Mouse (Mus musculus): ENCODE data around the gene Myo16. TPM values are rescaled to one million over a fixed set of nuclear protein-coding genes. Genes with fewer than 3 reads are reported as not detected.

The Myo16 gene
- polyA plus RNA-seq, 1 experiment from 2014 or later: 0.25 TPM

DNA sequence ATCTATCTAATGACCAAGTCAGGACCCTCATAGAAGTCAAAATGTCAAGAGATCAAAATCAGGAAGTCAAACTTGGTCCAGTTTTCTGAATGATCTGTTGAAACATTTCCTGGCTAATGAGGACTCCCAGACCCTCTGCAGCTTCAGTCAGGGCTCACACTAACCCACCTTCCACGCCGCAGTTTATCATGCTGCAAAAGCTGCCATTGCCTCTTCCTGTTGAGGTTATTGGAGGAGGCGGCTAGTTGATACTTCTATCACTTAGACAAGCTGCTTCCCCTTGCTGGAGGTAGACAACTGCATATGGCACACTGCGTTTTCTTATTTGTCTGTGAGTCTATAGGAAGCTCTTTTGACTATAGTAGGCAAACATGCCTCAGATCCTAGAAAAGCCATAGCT is 116.4 kb downstream of the Myo16 start:
- Histone ChIP-seq H3K36me3 (ENCODE audit: insufficient read depth, low read length) (no peaks in the 10 kb centered on the region), H3K4me2 (replicated peaks; ENCODE audit: low read depth, low read length) (no peak overlapping the region), H3K27me3 (ENCODE audit: insufficient read depth, low read length) (no peaks in the 10 kb centered on the region), H3K27ac (ENCODE audit: low read length) (no peak overlapping the region), H3K9me3 (ENCODE audit: low read length) (no peaks in the 10 kb centered on the region), H3K4me1 (ENCODE audit: insufficient read depth, low read length) (no peaks in the 10 kb centered on the region), H3K4me3 (ENCODE audit: low read length) (no peak overlapping the region), H3K9ac (replicated peaks; ENCODE audit: low read length) (no peak overlapping the region)
- no peak for ATAC-seq (ENCODE audit: low FRiP score, low TSS enrichment)
- WGBS: 89% methylated on average over 4 of the region's 4 CpGs

DNA sequence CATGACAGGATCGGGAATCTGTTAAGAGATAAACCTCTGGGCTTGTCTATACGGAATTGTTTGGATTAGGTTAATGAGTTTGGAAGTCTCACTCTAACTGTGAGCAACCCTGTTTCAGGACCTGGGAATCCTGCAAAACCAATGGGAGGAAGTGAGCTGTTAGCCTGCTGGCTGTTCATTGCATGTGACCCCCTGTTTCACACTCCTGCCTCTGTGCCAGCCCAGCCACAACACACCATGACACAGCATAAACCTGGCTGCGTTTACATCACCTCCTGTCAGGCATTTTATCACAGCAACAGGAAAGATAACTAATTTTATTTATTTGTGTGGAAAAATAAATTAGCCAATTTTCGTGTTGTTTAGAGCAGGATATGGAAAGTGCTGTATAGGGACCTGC is 138.9 kb downstream of the Myo16 start:
- no peak overlapping the region for H3K4me3 ChIP-seq (ENCODE audit: low read length)
- H3K4me2 ChIP-seq (replicated peaks; ENCODE audit: low read depth, low read length): no peak overlapping the region
- no peak for ATAC-seq (ENCODE audit: low FRiP score, low TSS enrichment)
- H3K27me3 ChIP-seq (ENCODE audit: insufficient read depth, low read length): no peaks in the 10 kb centered on the region
- no peaks in the 10 kb centered on the region for H3K36me3 ChIP-seq (ENCODE audit: insufficient read depth, low read length)
- no peak overlapping the region for H3K27ac ChIP-seq (ENCODE audit: low read length)
- 65% methylated on average over 4 of the region's 4 CpGs for WGBS
- no peak overlapping the region for H3K9ac ChIP-seq (replicated peaks; ENCODE audit: low read length)
- no peaks in the 10 kb centered on the region for H3K9me3 ChIP-seq (ENCODE audit: low read length)
- H3K4me1 ChIP-seq (ENCODE audit: insufficient read depth, low read length): no peaks in the 10 kb centered on the region

DNA sequence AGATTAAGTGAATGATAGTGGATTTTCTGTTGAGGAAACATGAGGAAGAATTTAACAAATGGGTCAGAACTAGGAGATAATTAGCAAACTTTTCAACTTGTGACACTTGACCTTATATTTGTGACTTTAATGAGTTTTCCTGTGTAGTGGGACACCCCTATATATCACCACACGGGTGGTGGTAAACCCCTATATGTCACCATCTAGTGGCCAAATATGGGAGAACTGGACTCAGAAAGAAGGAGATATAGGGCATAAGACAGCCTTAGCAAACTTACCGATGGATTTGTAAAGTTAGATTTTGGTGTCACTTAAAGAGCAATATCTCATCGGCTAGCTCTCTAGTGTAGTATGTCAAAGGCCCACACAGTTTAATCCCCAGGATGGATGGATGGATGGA is 147.1 kb downstream of the Myo16 start:
- Histone ChIP-seq H3K9me3 (ENCODE audit: low read length) (no peaks in the 10 kb centered on the region), H3K9ac (replicated peaks; ENCODE audit: low read length) (no peak overlapping the region), H3K27ac (ENCODE audit: low read length) (no peak overlapping the region), H3K36me3 (ENCODE audit: insufficient read depth, low read length) (no peaks in the 10 kb centered on the region), H3K4me1 (ENCODE audit: insufficient read depth, low read length) (no peaks in the 10 kb centered on the region), H3K27me3 (ENCODE audit: insufficient read depth, low read length) (no peaks in the 10 kb centered on the region), H3K4me3 (ENCODE audit: low read length) (no peak overlapping the region), H3K4me2 (replicated peaks; ENCODE audit: low read depth, low read length) (no peak overlapping the region)
- ATAC-seq (ENCODE audit: low FRiP score, low TSS enrichment): no peak
- WGBS: 41% methylated on average over 3 of the region's 3 CpGs

DNA sequence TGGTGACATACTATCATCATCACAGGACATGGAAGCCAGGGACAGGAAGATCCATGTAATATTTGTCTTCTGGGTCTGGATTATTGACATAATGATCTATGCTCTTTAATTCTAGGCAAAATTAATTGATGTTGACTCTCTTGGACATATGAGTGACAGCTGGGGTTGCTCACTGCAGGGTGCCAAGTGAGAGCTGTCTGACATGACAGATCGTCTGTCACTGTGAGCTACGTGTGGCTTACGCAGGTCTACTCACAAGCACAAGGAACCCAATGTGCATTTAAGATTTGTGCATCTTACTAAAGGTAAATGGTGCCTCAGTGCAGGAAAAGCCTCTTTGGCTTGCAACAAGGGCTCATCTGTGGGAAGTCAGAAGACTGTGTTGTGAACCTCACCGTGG is 149.3 kb downstream of the Myo16 start:
- no peaks in the 10 kb centered on the region for H3K9me3 ChIP-seq (ENCODE audit: low read length)
- no peaks in the 10 kb centered on the region for H3K36me3 ChIP-seq (ENCODE audit: insufficient read depth, low read length)
- ATAC-seq (ENCODE audit: low FRiP score, low TSS enrichment): no peak
- H3K4me1 ChIP-seq (ENCODE audit: insufficient read depth, low read length): no peaks in the 10 kb centered on the region
- no peak overlapping the region for H3K4me3 ChIP-seq (ENCODE audit: low read length)
- no peaks in the 10 kb centered on the region for H3K27me3 ChIP-seq (ENCODE audit: insufficient read depth, low read length)
- H3K9ac ChIP-seq (replicated peaks; ENCODE audit: low read length): no peak overlapping the region
- WGBS: 77% methylated on average over 4 of the region's 4 CpGs
- H3K4me2 ChIP-seq (replicated peaks; ENCODE audit: low read depth, low read length): no peak overlapping the region
- H3K27ac ChIP-seq (ENCODE audit: low read length): no peak overlapping the region

DNA sequence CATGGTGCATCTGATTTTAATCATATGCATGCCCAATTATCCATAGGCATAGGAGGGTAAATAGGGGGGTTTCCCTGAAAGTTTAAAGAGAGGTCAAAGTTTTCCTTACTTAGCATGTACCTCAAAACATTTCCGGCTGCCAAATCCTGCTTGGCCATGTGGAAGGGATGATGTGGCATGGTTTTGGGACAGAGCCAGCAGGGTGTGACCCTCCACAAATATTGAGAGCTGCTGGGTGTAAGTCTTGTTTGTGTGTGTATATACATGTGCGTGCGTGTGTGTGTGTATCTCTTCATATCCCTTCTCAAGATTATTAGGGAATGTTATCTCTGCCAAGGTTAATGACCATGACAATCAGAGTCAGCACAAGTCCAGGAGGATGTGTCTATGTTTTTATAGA is 150.3 kb downstream of the Myo16 start:
- H3K27ac ChIP-seq (ENCODE audit: low read length): no peak overlapping the region
- H3K9me3 ChIP-seq (ENCODE audit: low read length): no peaks in the 10 kb centered on the region
- H3K27me3 ChIP-seq (ENCODE audit: insufficient read depth, low read length): no peaks in the 10 kb centered on the region
- 72% methylated on average over 3 of the region's 3 CpGs for WGBS
- no peak overlapping the region for H3K4me3 ChIP-seq (ENCODE audit: low read length)
- H3K4me1 ChIP-seq (ENCODE audit: insufficient read depth, low read length): no peaks in the 10 kb centered on the region
- H3K36me3 ChIP-seq (ENCODE audit: insufficient read depth, low read length): no peaks in the 10 kb centered on the region
- no peak for ATAC-seq (ENCODE audit: low FRiP score, low TSS enrichment)
- no peak overlapping the region for H3K4me2 ChIP-seq (replicated peaks; ENCODE audit: low read depth, low read length)
- no peak overlapping the region for H3K9ac ChIP-seq (replicated peaks; ENCODE audit: low read length)

DNA sequence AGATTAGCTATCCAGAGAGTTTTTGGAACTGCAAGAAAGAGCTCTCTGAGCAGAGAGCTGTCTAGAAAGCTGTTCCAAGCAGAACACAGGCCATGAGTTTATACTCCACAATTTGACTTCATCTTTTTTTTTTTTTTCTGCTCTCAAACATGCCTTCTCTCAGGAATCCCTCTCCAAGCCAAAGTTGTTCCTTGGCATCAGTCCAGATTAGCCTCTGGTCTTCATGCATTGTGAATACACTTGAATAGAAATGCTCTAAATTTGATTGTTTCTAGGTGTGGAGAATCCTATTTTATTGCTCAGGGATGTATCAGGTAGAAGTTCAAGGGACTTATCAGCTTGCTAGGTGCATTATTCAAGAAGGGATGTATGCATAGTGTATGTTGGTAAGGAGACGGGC is 151.0 kb downstream of the Myo16 start:
- H3K4me1 ChIP-seq (ENCODE audit: insufficient read depth, low read length): no peaks in the 10 kb centered on the region
- H3K27me3 ChIP-seq (ENCODE audit: insufficient read depth, low read length): no peaks in the 10 kb centered on the region
- no peaks in the 10 kb centered on the region for H3K9me3 ChIP-seq (ENCODE audit: low read length)
- no peaks in the 10 kb centered on the region for H3K36me3 ChIP-seq (ENCODE audit: insufficient read depth, low read length)
- no peak overlapping the region for H3K4me3 ChIP-seq (ENCODE audit: low read length)
- ATAC-seq (ENCODE audit: low FRiP score, low TSS enrichment): no peak
- WGBS: 67% methylated on average over 1 of the region's 1 CpGs
- no peak overlapping the region for H3K4me2 ChIP-seq (replicated peaks; ENCODE audit: low read depth, low read length)
- no peak overlapping the region for H3K9ac ChIP-seq (replicated peaks; ENCODE audit: low read length)
- H3K27ac ChIP-seq (ENCODE audit: low read length): no peak overlapping the region

DNA sequence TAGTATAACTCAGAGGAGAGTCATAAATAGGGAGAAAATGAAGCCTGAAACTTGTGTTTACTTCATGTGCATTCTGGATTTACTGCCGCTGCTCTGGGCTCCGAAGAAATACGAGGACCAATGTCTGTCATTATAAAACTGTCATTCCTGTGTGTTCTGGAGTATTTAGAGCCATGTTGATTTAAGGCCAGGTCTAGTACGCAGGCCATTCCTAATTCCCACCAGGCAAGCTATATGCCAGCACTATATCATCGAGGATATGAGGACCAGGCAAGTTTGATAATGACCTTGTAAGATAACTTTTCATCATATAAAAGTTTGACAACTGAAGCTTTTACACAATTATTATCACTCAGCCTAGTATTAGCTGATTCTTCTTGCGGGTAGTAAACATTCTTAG is 153.6 kb downstream of the Myo16 start:
- Histone ChIP-seq H3K9ac (replicated peaks; ENCODE audit: low read length) (no peak overlapping the region), H3K36me3 (ENCODE audit: insufficient read depth, low read length) (no peaks in the 10 kb centered on the region), H3K4me2 (replicated peaks; ENCODE audit: low read depth, low read length) (no peak overlapping the region), H3K4me3 (ENCODE audit: low read length) (no peak overlapping the region), H3K9me3 (ENCODE audit: low read length) (no peaks in the 10 kb centered on the region), H3K27me3 (ENCODE audit: insufficient read depth, low read length) (no peaks in the 10 kb centered on the region), H3K4me1 (ENCODE audit: insufficient read depth, low read length) (no peaks in the 10 kb centered on the region), H3K27ac (ENCODE audit: low read length) (no peak overlapping the region)
- peak; percentile 46; the same call in 1 of the 2 replicates for ATAC-seq (ENCODE audit: low FRiP score, low TSS enrichment)
- 25% methylated on average over 6 of the region's 6 CpGs for WGBS

DNA sequence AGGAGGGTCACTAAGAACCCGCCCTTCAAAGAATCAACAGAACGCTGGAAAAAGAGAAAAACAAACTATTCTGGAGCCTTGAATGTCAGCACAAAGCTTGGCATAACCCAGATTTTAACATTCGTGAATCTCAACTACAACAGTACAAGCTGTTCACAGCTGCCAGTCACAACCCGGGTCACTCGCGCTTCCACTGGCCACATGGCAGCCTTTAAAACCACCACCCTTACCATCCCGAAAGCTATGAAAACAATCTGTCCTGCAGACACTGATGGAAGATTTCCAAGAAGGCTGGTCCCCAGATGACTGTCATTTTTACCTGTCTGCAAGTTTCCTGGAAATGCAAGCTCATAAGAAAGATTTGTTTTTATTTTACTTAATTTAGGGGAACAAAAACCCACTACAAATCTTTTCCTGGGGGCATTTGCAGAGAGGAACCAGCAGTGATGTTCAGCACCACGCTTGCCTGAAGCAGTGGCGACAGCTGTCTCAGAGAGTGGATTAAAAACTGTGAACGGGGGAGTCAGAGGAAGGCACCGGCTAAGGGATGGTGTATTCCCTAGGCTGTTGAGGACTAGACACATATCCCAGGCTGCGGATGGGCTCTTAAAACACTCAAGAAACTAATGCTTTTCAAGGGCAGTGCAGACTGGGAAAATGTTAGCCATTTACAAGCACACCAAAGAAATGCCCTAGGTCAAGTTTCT is 154.2 kb downstream of the Myo16 start:
- no peaks in the 10 kb centered on the region for H3K27me3 ChIP-seq (ENCODE audit: insufficient read depth, low read length)
- 24% methylated on average over 12 of the region's 12 CpGs for WGBS
- no peaks in the 10 kb centered on the region for H3K9me3 ChIP-seq (ENCODE audit: low read length)
- no peak overlapping the region for H3K4me3 ChIP-seq (ENCODE audit: low read length)
- no peak for ATAC-seq (ENCODE audit: low FRiP score, low TSS enrichment)
- no peaks in the 10 kb centered on the region for H3K4me1 ChIP-seq (ENCODE audit: insufficient read depth, low read length)
- H3K9ac ChIP-seq (replicated peaks; ENCODE audit: low read length): no peak overlapping the region
- H3K36me3 ChIP-seq (ENCODE audit: insufficient read depth, low read length): no peaks in the 10 kb centered on the region
- H3K4me2 ChIP-seq (replicated peaks; ENCODE audit: low read depth, low read length): no peak overlapping the region
- no peak overlapping the region for H3K27ac ChIP-seq (ENCODE audit: low read length)

DNA sequence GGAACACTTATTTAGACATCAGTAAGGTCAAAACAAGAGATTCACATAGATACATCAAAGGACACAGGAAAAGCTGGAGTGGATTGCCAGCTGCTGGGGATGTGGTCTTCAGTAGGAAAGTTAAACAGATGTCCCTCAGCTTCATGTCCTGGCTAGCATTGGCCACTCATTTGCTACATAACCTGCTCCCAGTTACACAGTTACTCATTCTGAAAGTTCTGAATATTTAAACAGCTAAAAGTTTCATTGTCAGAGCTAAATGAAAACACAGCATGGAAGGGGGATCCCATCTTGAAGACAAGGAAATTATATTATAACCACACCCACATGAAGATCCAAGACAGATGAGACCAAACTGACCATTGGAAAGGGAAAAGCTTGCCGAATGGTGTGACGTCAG is 156.8 kb downstream of the Myo16 start:
- Histone ChIP-seq H3K9ac (replicated peaks; ENCODE audit: low read length) (no peak overlapping the region), H3K27ac (ENCODE audit: low read length) (no peak overlapping the region), H3K36me3 (ENCODE audit: insufficient read depth, low read length) (no peaks in the 10 kb centered on the region), H3K4me3 (ENCODE audit: low read length) (no peak overlapping the region), H3K4me1 (ENCODE audit: insufficient read depth, low read length) (no peaks in the 10 kb centered on the region), H3K9me3 (ENCODE audit: low read length) (no peaks in the 10 kb centered on the region), H3K27me3 (ENCODE audit: insufficient read depth, low read length) (no peaks in the 10 kb centered on the region), H3K4me2 (replicated peaks; ENCODE audit: low read depth, low read length) (no peak overlapping the region)
- ATAC-seq (ENCODE audit: low FRiP score, low TSS enrichment): no peak
- 91% methylated on average over 2 of the region's 2 CpGs for WGBS

DNA sequence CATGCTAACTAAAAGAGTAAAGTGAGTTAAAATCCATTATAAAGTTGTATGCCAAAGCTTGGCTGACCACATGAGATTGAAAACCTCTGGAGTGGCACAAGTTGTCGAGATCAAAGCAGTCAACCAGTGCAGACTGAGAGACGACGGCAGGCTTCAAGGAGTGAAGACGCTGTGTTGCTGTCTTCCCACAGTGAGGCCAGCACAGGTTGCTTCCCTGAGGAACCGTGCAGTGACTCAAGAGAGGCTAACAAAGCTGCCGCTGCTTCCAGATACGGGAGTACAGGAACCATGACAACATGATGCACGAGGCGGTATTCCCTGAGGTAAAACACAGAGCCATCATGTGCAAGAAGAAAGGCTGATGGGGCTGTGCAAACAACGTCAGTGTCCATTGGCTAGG is 158.6 kb downstream of the Myo16 start:
- no peak for ATAC-seq (ENCODE audit: low FRiP score, low TSS enrichment)
- H3K4me3 ChIP-seq (ENCODE audit: low read length): no peak overlapping the region
- H3K36me3 ChIP-seq (ENCODE audit: insufficient read depth, low read length): no peaks in the 10 kb centered on the region
- no peak overlapping the region for H3K9ac ChIP-seq (replicated peaks; ENCODE audit: low read length)
- no peaks in the 10 kb centered on the region for H3K4me1 ChIP-seq (ENCODE audit: insufficient read depth, low read length)
- 50% methylated on average over 10 of the region's 10 CpGs for WGBS
- no peak overlapping the region for H3K4me2 ChIP-seq (replicated peaks; ENCODE audit: low read depth, low read length)
- H3K27me3 ChIP-seq (ENCODE audit: insufficient read depth, low read length): no peaks in the 10 kb centered on the region
- no peaks in the 10 kb centered on the region for H3K9me3 ChIP-seq (ENCODE audit: low read length)
- H3K27ac ChIP-seq (ENCODE audit: low read length): no peak overlapping the region
